Mouse (Mus musculus) thymus, adult 2 months (tissue): ENCODE results near the gene Ncaph. TPM values are rescaled to one million over a fixed set of nuclear protein-coding genes. Genes with fewer than 3 reads are reported as not detected.

Experiments
- DNase-seq: peaks from one replicate; pipeline ENCODE4 v3.0.0; 2021
- H3K27ac ChIP-seq: fragments of 200-500 bp; 2 replicates; pipeline ENCODE4 v1.5.1; 2012; ENCODE audit warnings: low read length, control low read depth; ENCODE audit not compliant: control insufficient read depth, insufficient read depth
- H3K27me3 ChIP-seq: fragments of 200-500 bp; 2 replicates; pipeline ENCODE4 v1.6.1; 2012; ENCODE audit warnings: mild to moderate bottlenecking, low read length, moderate library complexity, mixed read lengths; ENCODE audit not compliant: control insufficient read depth, insufficient read depth
- H3K36me3 ChIP-seq: fragments of 200-500 bp; 2 replicates; pipeline ENCODE4 v1.6.1; 2012; ENCODE audit warnings: mild to moderate bottlenecking, low read length, moderate library complexity; ENCODE audit not compliant: control insufficient read depth, insufficient read depth
- H3K4me1 ChIP-seq: fragments of 200-500 bp; replicated peaks from 2 replicates; pipeline ENCODE4 v1.6.1; 2012; ENCODE audit warnings: low read length; ENCODE audit not compliant: control insufficient read depth, insufficient read depth
- H3K4me3 ChIP-seq: fragments of 200-500 bp; 2 replicates; pipeline ENCODE4 v1.5.1; 2012; ENCODE audit warnings: mild to moderate bottlenecking, low read length, control low read depth, moderate library complexity; ENCODE audit not compliant: control insufficient read depth, insufficient read depth
- CTCF ChIP-seq: fragments of 200-500 bp; IDR thresholded peaks from 2 replicates; pipeline ENCODE4 v1.5.1; 2012; ENCODE audit warnings: mild to moderate bottlenecking, control low read depth, low read length, moderate library complexity, borderline replicate concordance; ENCODE audit not compliant: control insufficient read depth, poor library complexity, insufficient read depth; ENCODE audit errors: extremely low read depth
- POLR2A ChIP-seq: fragments of 200-500 bp; IDR thresholded peaks from 2 replicates; pipeline ENCODE4 v1.6.1; 2012; ENCODE audit warnings: mild to moderate bottlenecking, low read length, control low read depth, moderate library complexity; ENCODE audit not compliant: control insufficient read depth, poor library complexity, insufficient read depth; ENCODE audit errors: extremely low read depth
- WGBS: fragments of 180-500 bp; shearing (Covaris S2); methylation state at CpG from one replicate; pipeline ENCODE4 v1.1.7; 2018; 5-methylcytosine and 5-hydroxymethylcytosine counted together
- polyA plus RNA-seq: library from polyadenylated mRNA; depleted of rRNA; stranded (reverse); fragments of >200 nt; gene quantifications from 2 replicates; pipeline ENCODE4 v1.2.3, GENCODE M21; 2012; rRNA removed

The Ncaph gene
- polyA plus RNA-seq, 1 experiment, result 19.1 TPM

DNA sequence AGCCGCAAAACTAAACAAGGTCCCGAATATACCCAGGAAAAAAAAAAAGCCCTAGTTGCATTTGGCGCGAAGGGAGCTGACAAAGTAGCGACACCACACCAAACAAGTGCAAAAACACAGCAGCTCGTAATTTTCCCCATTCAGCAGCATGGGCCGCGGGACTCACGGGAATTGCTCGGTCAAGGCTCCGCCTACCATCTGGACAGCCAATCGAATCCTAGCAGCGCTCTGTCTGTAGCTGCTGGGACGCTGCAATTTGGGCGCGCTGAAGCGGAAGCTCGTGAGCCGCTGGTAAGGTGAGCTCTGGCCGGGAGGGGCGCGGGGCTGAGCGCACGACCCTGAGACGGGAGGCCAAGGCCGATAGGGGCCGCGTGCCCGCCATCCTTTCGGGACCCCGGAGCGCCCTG lies 63.3 kb downstream of the Ncaph start, which contains the start of gene Blvra:
Blvra (plus strand) TSS at position 231 of the 407 bp plus-strand sequence.
- Histone ChIP-seq H3K27me3 (no peaks in the 10 kb centered on the region), H3K4me3 (peak within 1 kb of the TSS; percentile 55), H3K36me3 (peaks cover 11% of the 10 kb centered on the region), H3K4me1 (peaks cover 6% of the 10 kb centered on the region), H3K27ac (peak within 1 kb of the TSS; percentile 10; the same call in 1 of the 2 replicates)
- WGBS, result under 1% methylated on average over 32 of the region's 32 CpGs
- peak; percentile 85 for TF ChIP-seq POLR2A
- peak; percentile 68; the same call in 1 of the 2 replicates for TF ChIP-seq CTCF
- peak; percentile 89 for DNase-seq

DNA sequence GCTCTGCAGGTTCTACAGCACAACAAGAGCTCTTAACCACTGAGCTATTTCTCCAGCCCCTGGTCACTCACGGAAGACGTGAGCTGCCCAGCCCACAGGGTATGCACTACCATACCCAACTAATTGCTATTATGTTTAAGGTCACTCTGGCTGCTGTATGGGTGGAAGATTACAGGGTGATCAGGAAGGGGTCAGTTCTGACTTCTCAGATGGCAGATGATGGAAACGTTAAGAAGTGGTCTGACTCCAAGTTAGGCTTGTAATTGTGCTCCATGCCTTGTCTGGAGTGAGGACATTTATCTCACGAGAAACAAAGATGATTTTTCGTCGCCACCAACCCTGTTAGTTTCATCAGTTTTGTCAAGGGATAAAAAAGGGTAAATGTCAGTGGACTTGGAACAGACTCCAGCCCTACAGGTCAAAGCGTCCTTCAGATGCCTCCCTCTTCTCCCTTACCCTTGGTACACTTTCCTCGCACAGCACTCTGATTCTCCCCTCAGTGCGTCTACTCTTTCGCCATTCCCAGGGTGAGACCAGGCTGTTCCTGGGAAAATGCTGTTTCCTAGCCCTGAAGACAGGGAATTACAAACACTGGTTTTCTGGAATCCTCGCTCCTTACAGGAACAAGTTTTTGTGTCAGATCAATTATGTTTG lies 63.8 kb downstream of the Ncaph start:
- peaks cover 6% of the 10 kb centered on the region for H3K4me1 ChIP-seq
- no peaks in the 10 kb centered on the region for H3K27me3 ChIP-seq
- H3K36me3 ChIP-seq, result peaks cover 11% of the 10 kb centered on the region
- no peak overlapping the region; the same call in 1 of the 2 replicates for H3K4me3 ChIP-seq
- WGBS, result 41% methylated on average over 11 of the region's 11 CpGs
- DNase-seq, result no peak
- TF ChIP-seq CTCF (no peak), POLR2A (no peak)
- no peak overlapping the region for H3K27ac ChIP-seq

DNA sequence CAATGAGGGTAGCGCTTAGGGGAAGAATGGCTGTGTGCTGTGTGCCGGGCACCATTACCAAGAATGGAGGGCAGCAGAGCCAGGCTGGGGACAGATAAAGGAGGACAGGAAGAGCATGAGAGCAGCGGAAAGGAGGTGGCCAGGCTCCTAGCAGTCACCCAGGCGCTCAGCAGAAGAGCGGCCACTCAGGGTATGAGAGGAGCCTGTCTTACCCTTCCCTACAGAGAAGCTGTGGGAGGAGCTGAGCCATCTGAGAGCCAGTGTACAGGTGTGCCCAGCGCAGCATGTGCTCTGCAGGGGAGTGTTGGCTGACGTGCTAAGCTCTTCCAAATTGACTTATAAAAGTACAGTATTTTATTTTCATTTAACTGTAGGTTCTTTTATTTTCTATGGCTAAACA lies 64.9 kb downstream of the Ncaph start:
- no peak for DNase-seq
- H3K36me3 ChIP-seq, result peaks cover 11% of the 10 kb centered on the region
- no peaks in the 10 kb centered on the region for H3K27me3 ChIP-seq
- peaks cover 6% of the 10 kb centered on the region for H3K4me1 ChIP-seq
- TF ChIP-seq CTCF (no peak), POLR2A (no peak)
- H3K4me3 ChIP-seq, result no peak overlapping the region
- H3K27ac ChIP-seq, result no peak overlapping the region
- 93% methylated on average over 7 of the region's 7 CpGs for WGBS

DNA sequence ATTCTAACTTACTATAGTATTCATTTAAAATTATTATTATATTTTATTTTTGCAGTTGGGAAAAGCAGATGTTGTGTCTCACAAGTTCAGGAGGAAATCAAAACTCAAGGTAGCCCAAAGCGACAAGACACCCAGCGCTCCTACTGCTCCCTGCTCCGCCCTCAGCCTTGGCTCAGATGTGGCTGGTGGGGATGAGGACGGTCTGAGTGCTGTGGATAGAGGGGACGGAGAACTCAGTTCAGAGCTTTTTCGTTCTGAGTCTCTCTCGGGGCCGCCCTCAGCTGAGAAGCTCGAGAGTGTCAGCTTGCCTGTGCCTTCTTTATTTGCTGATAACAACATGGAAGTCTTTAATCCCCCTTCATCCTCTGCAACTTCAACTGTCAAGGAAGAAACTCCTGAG lies 72.3 kb downstream of the Ncaph start:
- no peak overlapping the region for H3K27ac ChIP-seq
- 98% methylated on average over 9 of the region's 9 CpGs for WGBS
- H3K4me1 ChIP-seq, result no peaks in the 10 kb centered on the region
- TF ChIP-seq POLR2A (no peak), CTCF (no peak)
- DNase-seq, result no peak
- H3K36me3 ChIP-seq, result peaks cover 55% of the 10 kb centered on the region
- no peak overlapping the region for H3K4me3 ChIP-seq
- no peaks in the 10 kb centered on the region for H3K27me3 ChIP-seq

Other genes starting within 250 kb of the Ncaph start
- 23.4 and 24.3 TPM in 2 replicates for gene Sppl2a, start 200.7 kb downstream of the Ncaph start, polyA plus RNA-seq
- gene Ap4e1, start 125.2 kb downstream of the Ncaph start, polyA plus RNA-seq, result 5.9 and 6.8 TPM in 2 replicates
- 9.1 and 12.1 TPM in 2 replicates for gene Blvra, start 63.3 kb downstream of the Ncaph start, polyA plus RNA-seq
- gene Itpripl1, start 9.5 kb upstream of the Ncaph start, polyA plus RNA-seq, result 24.6 and 25.4 TPM in 2 replicates
- 0.96 and 1.3 TPM in 2 replicates for gene 1810024B03Rik, start 74.3 kb upstream of the Ncaph start, polyA plus RNA-seq
- 92.5 and 109 TPM in 2 replicates for gene Snrnp200, start 74.4 kb upstream of the Ncaph start, polyA plus RNA-seq
- gene Ciao1, start 113.9 kb upstream of the Ncaph start, polyA plus RNA-seq, result 95.3 and 107 TPM in 2 replicates
- 140 and 143 TPM in 2 replicates for gene Tmem127, start 114.0 kb upstream of the Ncaph start, polyA plus RNA-seq
- gene Stard7, start 136.3 kb upstream of the Ncaph start, polyA plus RNA-seq, result 55.8 and 81.8 TPM in 2 replicates
- gene Dusp2, start 202.2 kb upstream of the Ncaph start, polyA plus RNA-seq, result 163 and 212 TPM in 2 replicates
- 0.20 and 0.31 TPM in 2 replicates for gene Astl, start 204.7 kb upstream of the Ncaph start, polyA plus RNA-seq
- gene Adra2b, start 229.3 kb upstream of the Ncaph start, polyA plus RNA-seq, result 0.13 and 0.20 TPM in 2 replicates